Mouse (Mus musculus): ENCODE data around the gene Adgb.
"Not testable (repeated sequence)": the region's sequence is repeated elsewhere in the genome, so short reads cannot be mapped to it uniquely, and the experiment has no call there.

Gene Adgb

GRCm38 (mm10) chr10:10471961-10472610 lies at the start of gene Adgb:
Gene Adgb, minus strand, starts transcription at chr10:10472326.
- peak; percentile 65 for DNase-seq (ENCODE audit: low spot score)

GRCm38 (mm10) chr10:10480139-10480538 lies 8.0 kb upstream of the Adgb start:
- no peak for DNase-seq (ENCODE audit: low spot score)

GRCm38 (mm10) chr10:10477429-10477828 lies 5.3 kb upstream of the Adgb start:
- not testable (repeated sequence) for DNase-seq (ENCODE audit: low spot score)

GRCm38 (mm10) chr10:10476956-10477355 lies 4.8 kb upstream of the Adgb start:
- no peak for DNase-seq (ENCODE audit: low spot score)

GRCm38 (mm10) chr10:10476549-10476948 lies 4.4 kb upstream of the Adgb start:
- no peak for DNase-seq (ENCODE audit: low spot score)

GRCm38 (mm10) chr10:10468699-10469547 lies 3.2 kb downstream of the Adgb start:
- no peak for DNase-seq (ENCODE audit: low spot score)

- DNase-seq (ENCODE audit: low spot score): no peak
These were observed 12.0 kb downstream of the Adgb start for GRCm38 (mm10) chr10:10460113-10460512.

GRCm38 (mm10) chr10:10456991-10457390 lies 15.1 kb downstream of the Adgb start:
- DNase-seq (ENCODE audit: low spot score): no peak

GRCm38 (mm10) chr10:10449067-10449466 lies 23.1 kb downstream of the Adgb start:
- no peak for DNase-seq (ENCODE audit: low spot score)

- no peak for DNase-seq (ENCODE audit: low spot score)
These were observed 27.2 kb downstream of the Adgb start for GRCm38 (mm10) chr10:10444841-10445466.

GRCm38 (mm10) chr10:10443558-10443957 lies 28.6 kb downstream of the Adgb start:
- DNase-seq (ENCODE audit: low spot score): no peak

GRCm38 (mm10) chr10:10435014-10435413 lies 37.1 kb downstream of the Adgb start:
- DNase-seq (ENCODE audit: low spot score): no peak

- DNase-seq (ENCODE audit: low spot score): no peak
These were observed 42.5 kb downstream of the Adgb start for GRCm38 (mm10) chr10:10429635-10430034.

GRCm38 (mm10) chr10:10429032-10429431 lies 43.1 kb downstream of the Adgb start:
- DNase-seq (ENCODE audit: low spot score): no peak

GRCm38 (mm10) chr10:10424383-10424782 lies 47.7 kb downstream of the Adgb start:
- no peak for DNase-seq (ENCODE audit: low spot score)

- DNase-seq (ENCODE audit: low spot score): no peak
These were observed 61.1 kb downstream of the Adgb start for GRCm38 (mm10) chr10:10411046-10411445.

GRCm38 (mm10) chr10:10408166-10408565 lies 64.0 kb downstream of the Adgb start:
- DNase-seq (ENCODE audit: low spot score): peak; percentile 81

- DNase-seq (ENCODE audit: low spot score): no peak
These were observed 76.2 kb downstream of the Adgb start for GRCm38 (mm10) chr10:10395784-10396481.

- no peak for DNase-seq (ENCODE audit: low spot score)
These were observed 97.5 kb downstream of the Adgb start for GRCm38 (mm10) chr10:10374629-10375028.

GRCm38 (mm10) chr10:10364025-10364424 lies 108.1 kb downstream of the Adgb start:
- no peak for DNase-seq (ENCODE audit: low spot score)

- DNase-seq (ENCODE audit: low spot score): peak; percentile 70
These were observed 116.4 kb downstream of the Adgb start for GRCm38 (mm10) chr10:10355605-10356227.

- no peak for DNase-seq (ENCODE audit: low spot score)
These were observed 119.9 kb downstream of the Adgb start for GRCm38 (mm10) chr10:10352184-10352583.
